Mouse (Mus musculus): ENCODE data around the gene Sod3. TPM values are rescaled to one million over a fixed set of nuclear protein-coding genes. Genes with fewer than 3 reads are reported as not detected.

The Sod3 gene
- total and polyA plus RNA-seq, 2 experiments from 2014 or later: 3.0 to 4.3 TPM

DNA sequence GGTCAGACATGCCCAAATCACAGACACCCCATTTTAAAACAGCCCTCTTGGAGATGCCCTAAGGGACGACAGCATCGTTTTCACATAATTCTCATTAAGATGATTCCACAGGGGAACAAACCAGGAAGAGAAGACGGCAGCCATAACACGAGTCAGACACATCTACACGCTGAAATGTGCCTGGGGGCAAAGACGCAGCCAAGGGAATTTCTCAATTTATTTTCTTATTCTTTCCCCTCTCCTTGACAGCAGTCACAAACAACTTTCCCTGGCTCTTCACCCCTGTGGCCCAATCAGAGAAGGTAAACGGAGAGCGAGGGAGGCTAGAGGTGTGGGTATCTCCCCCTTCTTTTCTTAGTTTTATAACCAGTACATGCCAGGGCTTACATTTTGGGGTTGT is 40.8 kb downstream of the Sod3 start:
- H3K9me3 ChIP-seq (ENCODE audit: low read length): no peaks in the 10 kb centered on the region
- H3K27ac ChIP-seq (ENCODE audit: low read depth, low read length): no peak overlapping the region
- ATAC-seq (ENCODE audit: low FRiP score) (peak; percentile 25; the same call in 1 of the 2 replicates), DNase-seq (ENCODE audit: low spot score) (no peak)
- H3K27me3 ChIP-seq (ENCODE audit: insufficient read depth, low read length): no peaks in the 10 kb centered on the region
- no peaks in the 10 kb centered on the region; the same call in 1 of the 2 replicates for H3K4me1 ChIP-seq (ENCODE audit: insufficient read depth, low read length)
- TF ChIP-seq CTCF (IDR thresholded peaks at IDR 0.05): no peak
- no peak overlapping the region for H3K4me3 ChIP-seq (ENCODE audit: low read depth, low read length)
- peaks cover 5% of the 10 kb centered on the region; the same call in 1 of the 2 replicates for H3K36me3 ChIP-seq (ENCODE audit: insufficient read depth, low read length)
- H3K9ac ChIP-seq (replicated peaks; ENCODE audit: low read length, poor library complexity, severe bottlenecking): no peak overlapping the region
- WGBS: 66% methylated on average over 8 of the region's 8 CpGs
- H3K4me2 ChIP-seq (ENCODE audit: low read depth, low read length, poor library complexity, severe bottlenecking): no peak overlapping the region

DNA sequence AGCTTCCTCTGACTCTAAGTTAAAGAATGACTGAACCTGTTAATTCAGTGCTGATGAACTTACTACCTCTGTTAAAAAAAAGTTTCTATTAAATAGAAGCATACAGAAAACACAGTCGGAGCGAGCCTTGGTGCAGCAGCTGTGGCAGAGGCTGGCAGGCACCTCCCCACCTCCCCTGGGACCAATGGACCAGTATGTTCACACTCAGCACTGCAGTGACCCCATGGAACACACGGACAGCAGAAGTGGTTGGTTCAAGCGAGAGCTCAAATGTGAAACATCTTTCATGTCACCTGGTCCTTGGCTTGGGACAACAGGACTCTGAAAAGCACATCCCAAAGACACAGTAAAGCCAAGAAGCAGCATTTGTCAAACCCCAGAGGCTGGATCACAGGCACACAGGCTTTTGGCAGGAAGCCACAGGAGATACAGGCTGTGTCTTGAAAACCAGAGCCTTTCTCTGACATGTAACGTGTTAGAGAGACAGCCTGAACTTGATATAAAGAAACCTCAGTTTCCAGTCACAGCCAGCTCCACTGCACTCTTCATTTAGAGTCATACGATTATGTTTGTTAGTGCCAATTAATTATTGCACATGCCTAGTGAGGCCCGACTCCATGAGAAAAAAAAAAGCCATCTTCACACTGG is 45.2 kb downstream of the Sod3 start:
- no peak for TF ChIP-seq CTCF (IDR thresholded peaks at IDR 0.05)
- peak; percentile 61 for DNase-seq (ENCODE audit: low spot score)
- Histone ChIP-seq H3K9ac (replicated peaks; ENCODE audit: low read length, poor library complexity, severe bottlenecking) (no peak overlapping the region), H3K36me3 (ENCODE audit: insufficient read depth, low read length) (no peaks in the 10 kb centered on the region), H3K4me1 (ENCODE audit: insufficient read depth, low read length) (no peaks in the 10 kb centered on the region; the same call in 1 of the 2 replicates), H3K27me3 (ENCODE audit: insufficient read depth, low read length) (no peaks in the 10 kb centered on the region), H3K9me3 (ENCODE audit: low read length) (no peaks in the 10 kb centered on the region), H3K4me3 (ENCODE audit: low read depth, low read length) (no peak overlapping the region), H3K27ac (ENCODE audit: low read depth, low read length) (no peak overlapping the region), H3K4me2 (ENCODE audit: low read depth, low read length, poor library complexity, severe bottlenecking) (no peak overlapping the region)
- 69% methylated on average over 7 of the region's 7 CpGs for WGBS
- ATAC-seq (ENCODE audit: low FRiP score): no peak

GRCm38 (mm10) chr5:52410197-52410596 is 46.6 kb downstream of the Sod3 start:
- DNase-seq (ENCODE audit: low spot score) (peak; percentile 30), ATAC-seq (ENCODE audit: low FRiP score) (no peak)
- Histone ChIP-seq H3K4me1 (ENCODE audit: insufficient read depth, low read length) (no peaks in the 10 kb centered on the region; the same call in 1 of the 2 replicates), H3K27me3 (ENCODE audit: insufficient read depth, low read length) (no peaks in the 10 kb centered on the region), H3K9ac (replicated peaks; ENCODE audit: low read length, poor library complexity, severe bottlenecking) (no peak overlapping the region), H3K36me3 (ENCODE audit: insufficient read depth, low read length) (no peaks in the 10 kb centered on the region), H3K27ac (ENCODE audit: low read depth, low read length) (no peak overlapping the region), H3K4me3 (ENCODE audit: low read depth, low read length) (no peak overlapping the region), H3K9me3 (ENCODE audit: low read length) (no peaks in the 10 kb centered on the region), H3K4me2 (ENCODE audit: low read depth, low read length, poor library complexity, severe bottlenecking) (no peak overlapping the region)
- WGBS: 79% methylated on average over 12 of the region's 12 CpGs
- no peak for TF ChIP-seq CTCF (IDR thresholded peaks at IDR 0.05)

GRCm38 (mm10) chr5:52411567-52411966 is 48.0 kb downstream of the Sod3 start:
- DNase-seq (ENCODE audit: low spot score) (no peak), ATAC-seq (ENCODE audit: low FRiP score) (no peak)
- no peak for TF ChIP-seq CTCF (IDR thresholded peaks at IDR 0.05)
- H3K4me1 ChIP-seq (ENCODE audit: insufficient read depth, low read length): no peaks in the 10 kb centered on the region; the same call in 1 of the 2 replicates
- WGBS: 64% methylated on average over 3 of the region's 3 CpGs
- no peak overlapping the region for H3K4me3 ChIP-seq (ENCODE audit: low read depth, low read length)
- H3K9me3 ChIP-seq (ENCODE audit: low read length): no peaks in the 10 kb centered on the region
- H3K27ac ChIP-seq (ENCODE audit: low read depth, low read length): no peak overlapping the region
- no peaks in the 10 kb centered on the region for H3K27me3 ChIP-seq (ENCODE audit: insufficient read depth, low read length)
- H3K36me3 ChIP-seq (ENCODE audit: insufficient read depth, low read length): no peaks in the 10 kb centered on the region
- H3K9ac ChIP-seq (replicated peaks; ENCODE audit: low read length, poor library complexity, severe bottlenecking): no peak overlapping the region
- no peak overlapping the region for H3K4me2 ChIP-seq (ENCODE audit: low read depth, low read length, poor library complexity, severe bottlenecking)

- no peak for TF ChIP-seq CTCF (IDR thresholded peaks at IDR 0.05)
- H3K9ac ChIP-seq (replicated peaks; ENCODE audit: low read length, poor library complexity, severe bottlenecking): no peak overlapping the region
- no peak overlapping the region for H3K4me2 ChIP-seq (ENCODE audit: low read depth, low read length, poor library complexity, severe bottlenecking)
- no peaks in the 10 kb centered on the region for H3K4me1 ChIP-seq (ENCODE audit: insufficient read depth, low read length)
- H3K27ac ChIP-seq (ENCODE audit: low read depth, low read length): no peak overlapping the region
- H3K4me3 ChIP-seq (ENCODE audit: low read depth, low read length): no peak overlapping the region
- 0 out of 2 replicates have a peak, but pooled peaks have one; percentile 50 for ATAC-seq (ENCODE audit: low FRiP score)
- WGBS: 45% methylated on average over 1 of the region's 1 CpGs
- H3K36me3 ChIP-seq (ENCODE audit: insufficient read depth, low read length): no peaks in the 10 kb centered on the region
- H3K27me3 ChIP-seq (ENCODE audit: insufficient read depth, low read length): no peaks in the 10 kb centered on the region
- peak; percentile 38 for DNase-seq (ENCODE audit: low spot score)
- no peaks in the 10 kb centered on the region for H3K9me3 ChIP-seq (ENCODE audit: low read length)
Measured at GRCm38 (mm10) chr5:52415193-52415592, 51.6 kb downstream of the Sod3 start.

GRCm38 (mm10) chr5:52415917-52416316 is 52.3 kb downstream of the Sod3 start:
- H3K9ac ChIP-seq (replicated peaks; ENCODE audit: low read length, poor library complexity, severe bottlenecking): no peak overlapping the region
- no peak for ATAC-seq (ENCODE audit: low FRiP score)
- H3K27ac ChIP-seq (ENCODE audit: low read depth, low read length): no peak overlapping the region
- no peaks in the 10 kb centered on the region for H3K27me3 ChIP-seq (ENCODE audit: insufficient read depth, low read length)
- H3K9me3 ChIP-seq (ENCODE audit: low read length): no peaks in the 10 kb centered on the region
- no peak for TF ChIP-seq CTCF (IDR thresholded peaks at IDR 0.05)
- no peaks in the 10 kb centered on the region for H3K36me3 ChIP-seq (ENCODE audit: insufficient read depth, low read length)
- DNase-seq (ENCODE audit: low spot score): peak; percentile 25
- H3K4me2 ChIP-seq (ENCODE audit: low read depth, low read length, poor library complexity, severe bottlenecking): no peak overlapping the region
- H3K4me3 ChIP-seq (ENCODE audit: low read depth, low read length): no peak overlapping the region
- no peaks in the 10 kb centered on the region for H3K4me1 ChIP-seq (ENCODE audit: insufficient read depth, low read length)
- WGBS: 87% methylated on average over 6 of the region's 6 CpGs

Data from midbrain, postnatal 0 days (tissue).